Comparison of ENCODE assay signal across 9 mouse cellular contexts in the genomic region with DNA sequence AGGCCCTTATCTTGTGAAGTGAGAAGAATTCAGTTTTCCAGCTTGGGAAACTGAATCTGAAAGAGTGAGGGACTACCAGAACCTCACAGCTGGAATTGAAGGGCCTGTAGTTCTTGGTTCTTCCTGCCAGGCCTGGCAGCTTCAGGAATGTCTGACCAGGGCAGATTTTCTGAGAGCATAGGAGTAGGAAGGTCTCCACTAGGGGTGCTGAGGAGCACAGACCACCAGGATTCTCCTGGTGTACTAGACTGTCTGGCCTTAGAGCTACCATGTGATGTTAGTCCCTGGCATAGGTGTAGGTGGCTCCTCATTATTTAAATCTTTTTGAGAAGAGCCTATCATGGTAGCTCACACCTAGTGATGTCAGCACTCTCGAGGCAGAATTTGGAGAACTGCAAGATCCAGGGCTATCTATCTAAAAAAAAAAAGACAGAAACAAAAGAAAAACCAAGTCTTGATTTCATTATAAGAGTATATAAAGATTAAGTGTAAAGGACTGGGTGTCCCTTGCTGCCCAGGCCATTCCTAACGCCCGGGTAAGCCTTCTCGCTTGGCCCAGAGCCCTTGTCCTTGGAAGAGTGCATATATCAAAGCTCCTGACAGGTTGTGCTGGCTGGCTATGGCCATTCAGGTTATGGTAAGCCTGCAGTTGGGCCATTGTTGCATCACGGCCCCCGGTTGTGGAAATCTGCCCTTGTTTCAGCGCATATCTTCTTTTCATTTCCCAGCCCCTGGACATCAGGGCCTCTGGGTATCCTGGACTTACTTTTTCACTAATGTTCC. TPM values are rescaled to one million over a fixed set of nuclear protein-coding genes. Genes with fewer than 3 reads are reported as not detected.
DNase-seq lines count a peak whose midpoint lies in the region; ATAC-seq and TF ChIP-seq lines count a peak whose summit lies in the region.
"Had no signal": no experiment of that assay in that cellular context is flagged by ENCODE, and none has a peak within 500 bp of the region (broad histone marks: within the 10 kb centered on the region; RNA-seq: fewer than 3 reads in every experiment).

No protein-coding gene starts in this region.

- H3K9ac ChIP-seq in heart, embryonic 11.5 days (ENCODE audit: low read depth, low read length) = no peak overlapping the region
- H3K9ac ChIP-seq in liver, embryonic 16.5 days (ENCODE audit: low read depth, low read length) = no peak overlapping the region
- H3K9ac ChIP-seq: limb, embryonic 13.5 days had no signal

- no peaks in the 10 kb centered on the region for H3K27me3 ChIP-seq in G1E (ENCODE audit: insufficient read depth, low read length)
- no peaks in the 10 kb centered on the region for H3K27me3 ChIP-seq in heart, embryonic 11.5 days (ENCODE audit: control insufficient read depth, insufficient read depth, low read length)
- no peaks in the 10 kb centered on the region for H3K27me3 ChIP-seq in liver, embryonic 16.5 days (ENCODE audit: control insufficient read depth, insufficient read depth, low read depth, low read length)
- H3K27me3 ChIP-seq: limb, embryonic 13.5 days had no signal

- no peaks in the 10 kb centered on the region for H3K9me3 ChIP-seq in G1E (replicated peaks)
- H3K9me3 ChIP-seq in heart, embryonic 11.5 days (replicated peaks; ENCODE audit: control insufficient read depth, low read length) = no peaks in the 10 kb centered on the region
- H3K9me3 ChIP-seq in liver, embryonic 16.5 days (replicated peaks; ENCODE audit: control insufficient read depth, low read length) = no peaks in the 10 kb centered on the region
- H3K9me3 ChIP-seq: limb, embryonic 13.5 days had no signal

- peak in 1 of 2 experiments; percentile 63 for DNase-seq in layer of hippocampus, adult 2 months (ENCODE audit: low spot score in 2 of 2)
- no peak for DNase-seq in layer of hippocampus, postnatal 36 days
- DNase-seq in G1E (ENCODE audit: low spot score) = peak; percentile 55
- peak; percentile 80 to 89 for DNase-seq in cerebellum, postnatal 14 days
- DNase-seq in ovary, postnatal 14 days (ENCODE audit: low spot score) = peak; percentile 48
- no peak for DNase-seq in frontal cortex, postnatal 36 days (ENCODE audit: low spot score in 2 of 2)

- ATAC-seq in G1E (ENCODE audit: extremely low read depth, insufficient number of reproducible peaks, low FRiP score, poor library complexity, severe bottlenecking) = peak; percentile 58
- no peak for ATAC-seq in heart, embryonic 11.5 days (replicated peaks; ENCODE audit: insufficient number of reproducible peaks, low FRiP score, low TSS enrichment)
- no peak for ATAC-seq in liver, embryonic 16.5 days (ENCODE audit: low read depth)

- no peak overlapping the region for H3K4me3 ChIP-seq in layer of hippocampus, adult 2 months
- no peak overlapping the region for H3K4me3 ChIP-seq in G1E (ENCODE audit: low read depth, low read length)
- H3K4me3 ChIP-seq in heart, embryonic 11.5 days (ENCODE audit: low read depth, low read length) = no peak overlapping the region
- H3K4me3 ChIP-seq in liver, embryonic 16.5 days (ENCODE audit: low read depth, low read length) = no peak overlapping the region
- H3K4me3 ChIP-seq: limb, embryonic 13.5 days had no signal

- no peak overlapping the region for H3K4me2 ChIP-seq in heart, embryonic 11.5 days
- H3K4me2 ChIP-seq in liver, embryonic 16.5 days (ENCODE audit: low read depth, low read length) = no peak overlapping the region
- H3K4me2 ChIP-seq: limb, embryonic 13.5 days had no signal

- TF ChIP-seq CTCF in layer of hippocampus, adult 2 months (conservative IDR thresholded peaks at IDR 0.05) = peak; percentile 85
- TF ChIP-seq CTCF in G1E (IDR thresholded peaks at IDR 0.05; ENCODE audit: low read depth, low read length) = peak; percentile 72

- H3K36me3 ChIP-seq in G1E (replicated peaks) = peaks cover 27% of the 10 kb centered on the region
- H3K36me3 ChIP-seq in heart, embryonic 11.5 days (ENCODE audit: control insufficient read depth, insufficient read depth, low read length) = peaks cover 20% of the 10 kb centered on the region
- H3K36me3 ChIP-seq in liver, embryonic 16.5 days (ENCODE audit: control insufficient read depth, insufficient read depth) = no peaks in the 10 kb centered on the region

- peaks cover 8% of the 10 kb centered on the region for H3K4me1 ChIP-seq in G1E (ENCODE audit: insufficient read depth, low read depth, low read length)
- H3K4me1 ChIP-seq in heart, embryonic 11.5 days (ENCODE audit: control insufficient read depth, insufficient read depth, low read length) = peaks cover 62% of the 10 kb centered on the region
- H3K4me1 ChIP-seq in liver, embryonic 16.5 days (ENCODE audit: control insufficient read depth, low read depth, low read length) = peaks cover 14% of the 10 kb centered on the region

- WGBS in heart, embryonic 11.5 days (ENCODE audit: insufficient replicate concordance) = 87% methylated on average over 7 of the region's 7 CpGs
- WGBS in liver, embryonic 16.5 days (ENCODE audit: insufficient replicate concordance) = 63% methylated on average over 7 of the region's 7 CpGs

- peak overlapping the region; percentile 53; the same call in 1 of the 2 replicates for H3K27ac ChIP-seq in layer of hippocampus, adult 2 months
- H3K27ac ChIP-seq in heart, embryonic 11.5 days (ENCODE audit: low read depth, low read length) = peak overlapping the region; percentile 23; the same call in 1 of the 2 replicates
- 0 out of 2 replicates have a peak overlapping the region, but pooled peaks have one; percentile 17 for H3K27ac ChIP-seq in liver, embryonic 16.5 days (ENCODE audit: low read length)
- H3K27ac ChIP-seq: limb, embryonic 13.5 days had no signal

RNA-seq across cellular contexts. Expression of gene Plcg1, which starts 13.1 kb away (rescaled TPM):
- 100 to 1,000 TPM; 103 to 108 TPM for total RNA-seq in layer of hippocampus, adult 2 months (2021)
- total RNA-seq in layer of hippocampus, postnatal 36 days (2021) = 100 to 1,000 TPM in 1 of 2 experiments, 10 to 100 TPM in 1; 95.8 to 112 TPM
- total RNA-seq in G1E (2014; fragmentation: Nextera tagmentation) (11.1 and 17.5 TPM in 2 replicates), G1E (2017) (31.5 and 38.9 TPM in 2 replicates)
- polyA plus RNA-seq in G1E (2012) = 4.1 and 5.1 TPM in 2 replicates
- polyA plus RNA-seq in heart, embryonic 11.5 days (2014; fragmentation: Nextera tagmentation; extraction: Ambion mirVana) = 31.0 and 33.9 TPM in 2 replicates
- polyA plus RNA-seq in liver, embryonic 16.5 days (2015; fragmentation: Nextera tagmentation; extraction: Ambion mirVana) = 4.4 and 5.5 TPM in 2 replicates

Comparison
In these comparisons a context has a peak if more than half of its experiments do, and no peak if none do; other contexts are left out.
1. DNase-seq: peak in G1E (single experiment), cerebellum, postnatal 14 days (2 of 2) and ovary, postnatal 14 days (single experiment); none in layer of hippocampus, postnatal 36 days (0 of 2) and frontal cortex, postnatal 36 days (0 of 2).
2. Peak in every context shown above with its lines, with median percentiles within 50 percentile points of each other: H3K27ac ChIP-seq.